Mouse (Mus musculus) spleen, postnatal 36 days (tissue): ENCODE data around the gene Alox12.

Experiments
- DNase-seq, 2 experiments: peaks; one replicate each; pipeline ENCODE4 v3.0.0; 2022; ENCODE audit warnings: low spot score in 2 of 2, mixed read lengths in 1 of 2

Gene Alox12

DNA sequence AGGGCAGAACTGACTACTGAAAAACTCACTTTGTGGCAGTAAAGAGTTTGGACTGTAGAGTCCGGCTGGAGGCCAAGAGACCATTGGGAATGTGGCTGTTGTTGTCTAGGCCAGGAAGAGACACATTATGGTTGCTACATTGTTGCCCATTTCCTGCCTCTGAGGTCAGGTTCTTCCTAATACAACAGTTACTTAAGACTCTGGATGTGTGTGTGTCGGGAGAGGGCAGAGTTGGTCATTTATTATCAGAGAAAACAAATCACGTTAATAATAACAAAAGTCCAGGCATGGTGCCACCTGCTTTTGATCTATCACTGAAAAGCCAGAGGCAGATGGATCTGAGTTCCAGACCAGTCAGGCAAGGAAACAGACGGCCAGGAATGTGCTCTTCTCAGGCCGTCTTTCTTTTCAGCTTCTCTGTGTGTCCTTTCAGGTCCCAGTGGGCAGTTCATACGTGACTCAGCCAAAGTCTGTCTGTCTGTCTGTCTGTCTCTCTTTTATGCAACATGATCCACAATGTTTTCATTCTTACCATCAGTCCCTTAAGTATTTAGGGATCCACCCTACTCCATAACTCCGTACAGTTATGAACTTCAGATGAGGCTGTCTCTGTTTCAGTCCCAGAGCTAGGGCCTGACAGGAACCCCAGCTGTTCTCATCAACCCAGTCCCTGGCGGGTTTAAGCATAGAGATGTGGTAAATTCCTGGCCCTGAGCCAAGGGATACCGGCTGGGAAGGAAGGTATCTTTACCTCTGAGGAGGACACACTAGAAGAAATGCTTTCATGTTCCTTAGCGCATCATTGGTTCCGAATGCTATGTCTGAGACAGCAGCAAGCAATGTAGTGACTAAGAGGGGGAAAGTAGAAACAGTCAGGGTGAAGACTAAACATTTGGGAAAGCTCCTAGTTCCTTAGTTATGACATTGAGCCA lies 61.5 kb downstream of the Alox12 start:
- no peak for DNase-seq

DNA sequence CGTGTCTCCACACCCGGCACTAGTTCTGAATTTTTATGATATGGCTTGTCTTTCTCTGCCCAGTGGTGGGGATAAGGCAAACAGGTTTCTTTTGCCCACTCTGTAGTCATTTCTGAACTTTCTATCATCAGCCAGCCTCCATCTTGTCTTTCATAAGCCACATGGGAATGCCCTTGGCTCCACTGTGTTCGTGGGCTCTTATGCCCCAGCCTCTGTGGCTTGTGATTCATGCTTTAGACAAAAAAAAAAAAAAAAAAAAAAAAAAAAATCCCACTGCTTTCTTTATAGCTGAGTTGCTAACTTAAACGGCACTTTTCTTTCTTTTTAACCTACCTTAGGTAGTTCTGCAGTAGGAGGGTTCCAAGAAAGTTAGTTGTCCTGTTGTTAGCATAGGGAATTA lies 63.0 kb downstream of the Alox12 start:
- DNase-seq, result no peak
